Mouse (Mus musculus): ENCODE results near the gene Gm43064. TPM values are rescaled to one million over a fixed set of nuclear protein-coding genes. Genes with fewer than 3 reads are reported as not detected.

Gene Gm43064
- polyA plus RNA-seq, 1 experiment from 2014 or later, result not detected

- ATAC-seq (replicated peaks), result no peak
- 0 out of 2 replicates have a peak, but pooled peaks cover 7% of the 10 kb centered on the region for H3K4me1 ChIP-seq
- 55% methylated on average over 6 of the region's 6 CpGs for WGBS
Observed at GRCm38 (mm10) chr3:103859851-103860391, 50.5 kb downstream of the Gm43064 start.

GRCm38 (mm10) chr3:103862721-103863220 lies 53.4 kb downstream of the Gm43064 start:
- no peak for ATAC-seq (replicated peaks)
- H3K27me3 ChIP-seq, result no peaks in the 10 kb centered on the region
- H3K9me3 ChIP-seq, result no peaks in the 10 kb centered on the region
- H3K9ac ChIP-seq (replicated peaks), result no peak overlapping the region
- H3K27ac ChIP-seq (replicated peaks), result no peak overlapping the region
- no peak overlapping the region for H3K4me2 ChIP-seq (replicated peaks)
- no peaks in the 10 kb centered on the region for H3K36me3 ChIP-seq
- H3K4me1 ChIP-seq, result 0 out of 2 replicates have a peak, but pooled peaks cover 7% of the 10 kb centered on the region
- H3K4me3 ChIP-seq, result no peak overlapping the region
- WGBS, result 83% methylated on average over 4 of the region's 4 CpGs

More at GRCm38 (mm10) chr3:103859851-103860391, 50.5 kb downstream of the Gm43064 start:
- no peak overlapping the region for H3K4me3 ChIP-seq
- no peak overlapping the region for H3K27ac ChIP-seq (replicated peaks)
- no peaks in the 10 kb centered on the region for H3K27me3 ChIP-seq
- H3K9ac ChIP-seq (replicated peaks), result no peak overlapping the region
- no peaks in the 10 kb centered on the region for H3K9me3 ChIP-seq
- no peak overlapping the region for H3K4me2 ChIP-seq (replicated peaks)
- H3K36me3 ChIP-seq, result no peaks in the 10 kb centered on the region

- Histone ChIP-seq H3K27me3 (no peaks in the 10 kb centered on the region), H3K4me1 (0 out of 2 replicates have a peak, but pooled peaks cover 7% of the 10 kb centered on the region), H3K9me3 (no peaks in the 10 kb centered on the region), H3K4me3 (no peak overlapping the region), H3K27ac (replicated peaks) (no peak overlapping the region), H3K36me3 (no peaks in the 10 kb centered on the region), H3K4me2 (replicated peaks) (no peak overlapping the region), H3K9ac (replicated peaks) (no peak overlapping the region)
- 94% methylated on average over 6 of the region's 6 CpGs for WGBS
- ATAC-seq (replicated peaks), result no peak
Observed at GRCm38 (mm10) chr3:103864200-103864599, 54.8 kb downstream of the Gm43064 start.

- Histone ChIP-seq H3K27me3 (no peaks in the 10 kb centered on the region), H3K9me3 (no peaks in the 10 kb centered on the region), H3K4me1 (no peaks in the 10 kb centered on the region), H3K27ac (replicated peaks) (no peak overlapping the region), H3K4me3 (no peak overlapping the region), H3K9ac (replicated peaks) (no peak overlapping the region), H3K4me2 (replicated peaks) (no peak overlapping the region), H3K36me3 (no peaks in the 10 kb centered on the region)
- 91% methylated on average over 5 of the region's 5 CpGs for WGBS
- ATAC-seq (replicated peaks), result no peak
Observed at GRCm38 (mm10) chr3:103867424-103867971, 58.1 kb downstream of the Gm43064 start.

- WGBS, result 86% methylated on average over 4 of the region's 4 CpGs
- H3K4me1 ChIP-seq, result no peaks in the 10 kb centered on the region
- no peaks in the 10 kb centered on the region for H3K36me3 ChIP-seq
- no peaks in the 10 kb centered on the region for H3K9me3 ChIP-seq
- H3K4me2 ChIP-seq (replicated peaks), result no peak overlapping the region
- no peak overlapping the region for H3K9ac ChIP-seq (replicated peaks)
- no peak for ATAC-seq (replicated peaks)
- no peak overlapping the region for H3K4me3 ChIP-seq
- no peak overlapping the region for H3K27ac ChIP-seq (replicated peaks)
- H3K27me3 ChIP-seq, result no peaks in the 10 kb centered on the region
Observed at GRCm38 (mm10) chr3:103868008-103868407, 58.6 kb downstream of the Gm43064 start.

GRCm38 (mm10) chr3:103872663-103873098 lies 63.3 kb downstream of the Gm43064 start:
- no peak overlapping the region for H3K9ac ChIP-seq (replicated peaks)
- WGBS, result 78% methylated on average over 3 of the region's 3 CpGs
- no peak overlapping the region for H3K4me3 ChIP-seq
- no peak for ATAC-seq (replicated peaks)
- H3K4me2 ChIP-seq (replicated peaks), result no peak overlapping the region
- H3K27me3 ChIP-seq, result no peaks in the 10 kb centered on the region
- H3K4me1 ChIP-seq, result no peaks in the 10 kb centered on the region
- no peaks in the 10 kb centered on the region for H3K36me3 ChIP-seq
- no peak overlapping the region for H3K27ac ChIP-seq (replicated peaks)
- H3K9me3 ChIP-seq, result no peaks in the 10 kb centered on the region

GRCm38 (mm10) chr3:103874329-103874728 lies 65.0 kb downstream of the Gm43064 start:
- Histone ChIP-seq H3K4me1 (no peaks in the 10 kb centered on the region), H3K36me3 (no peaks in the 10 kb centered on the region), H3K4me3 (no peak overlapping the region), H3K27ac (replicated peaks) (no peak overlapping the region), H3K9ac (replicated peaks) (no peak overlapping the region), H3K9me3 (no peaks in the 10 kb centered on the region), H3K27me3 (no peaks in the 10 kb centered on the region), H3K4me2 (replicated peaks) (no peak overlapping the region)
- WGBS, result 68% methylated on average over 7 of the region's 7 CpGs
- no peak for ATAC-seq (replicated peaks)

GRCm38 (mm10) chr3:103885946-103886345 lies 76.6 kb downstream of the Gm43064 start:
- Histone ChIP-seq H3K9me3 (no peaks in the 10 kb centered on the region), H3K4me3 (no peak overlapping the region), H3K27me3 (no peaks in the 10 kb centered on the region), H3K27ac (replicated peaks) (no peak overlapping the region), H3K4me1 (no peaks in the 10 kb centered on the region), H3K9ac (replicated peaks) (no peak overlapping the region), H3K36me3 (no peaks in the 10 kb centered on the region), H3K4me2 (replicated peaks) (no peak overlapping the region)
- WGBS, result 78% methylated on average over 11 of the region's 11 CpGs
- no peak for ATAC-seq (replicated peaks)

- ATAC-seq (replicated peaks), result no peak
- Histone ChIP-seq H3K36me3 (no peaks in the 10 kb centered on the region), H3K27ac (replicated peaks) (no peak overlapping the region), H3K27me3 (no peaks in the 10 kb centered on the region), H3K9ac (replicated peaks) (no peak overlapping the region), H3K4me3 (no peak overlapping the region), H3K4me1 (no peaks in the 10 kb centered on the region), H3K9me3 (no peaks in the 10 kb centered on the region), H3K4me2 (replicated peaks) (no peak overlapping the region)
- 36% methylated on average over 3 of the region's 3 CpGs for WGBS
Observed at GRCm38 (mm10) chr3:103887581-103887980, 78.2 kb downstream of the Gm43064 start.

Other genes with a start within 250 kb of the Gm43064 start
- gene Syt6, start 234.3 kb upstream of the Gm43064 start, polyA plus RNA-seq (2015; fragmentation: Nextera tagmentation; extraction: Ambion mirVana), result 19.2 and 22.1 TPM in 2 replicates
- gene Atg4a-ps, start 163.5 kb upstream of the Gm43064 start, polyA plus RNA-seq (2015; fragmentation: Nextera tagmentation; extraction: Ambion mirVana), result 0.24 TPM in 1 of 2 replicates, not detected in the other
- 5.1 and 5.3 TPM in 2 replicates for gene Olfml3, start 71.6 kb upstream of the Gm43064 start, polyA plus RNA-seq (2015; fragmentation: Nextera tagmentation; extraction: Ambion mirVana)
- not detected in 2 replicates for gene Gm10964, start 70.2 kb upstream of the Gm43064 start, polyA plus RNA-seq (2015; fragmentation: Nextera tagmentation; extraction: Ambion mirVana)
- gene Hipk1, start 18.0 kb upstream of the Gm43064 start, polyA plus RNA-seq (2015; fragmentation: Nextera tagmentation; extraction: Ambion mirVana), result 13.0 and 13.5 TPM in 2 replicates
- 24.2 and 26.8 TPM in 2 replicates for gene Dclre1b, start 129 bp upstream of the Gm43064 start, polyA plus RNA-seq (2015; fragmentation: Nextera tagmentation; extraction: Ambion mirVana)
- 21.4 and 23.5 TPM in 2 replicates for gene Ap4b1, start 53 bp upstream of the Gm43064 start, polyA plus RNA-seq (2015; fragmentation: Nextera tagmentation; extraction: Ambion mirVana)
- 0.11 TPM in 1 of 2 replicates, not detected in the other for gene Bcl2l15, start 23.0 kb downstream of the Gm43064 start, polyA plus RNA-seq (2015; fragmentation: Nextera tagmentation; extraction: Ambion mirVana)
- gene Ptpn22, start 50.2 kb downstream of the Gm43064 start, polyA plus RNA-seq (2015; fragmentation: Nextera tagmentation; extraction: Ambion mirVana), result 0.24 and 0.28 TPM in 2 replicates
- gene Rsbn1, start 104.5 kb downstream of the Gm43064 start, polyA plus RNA-seq (2015; fragmentation: Nextera tagmentation; extraction: Ambion mirVana), result 25.6 and 27.0 TPM in 2 replicates
- 26.9 and 28.9 TPM in 2 replicates for gene Phtf1, start 158.5 kb downstream of the Gm43064 start, polyA plus RNA-seq (2015; fragmentation: Nextera tagmentation; extraction: Ambion mirVana)